Mouse (Mus musculus) bone marrow macrophage, adult 2 months (primary cell): Measurements from ENCODE around the gene Rag1. TPM values are rescaled to one million over a fixed set of nuclear protein-coding genes. Genes with fewer than 3 reads are reported as not detected.
A peak's percentile ranks its signal among the peaks of the same experiment; 100 is the strongest.

Experiments used
- H3K27ac ChIP-seq: 2 replicates; pipeline ENCODE4 v1.5.1; 2012; ENCODE audit warnings: low read depth, low read length; ENCODE audit not compliant: insufficient read depth
- H3K4me1 ChIP-seq: 2 replicates; pipeline ENCODE4 v1.6.1; 2012; ENCODE audit warnings: low read length; ENCODE audit not compliant: control insufficient read depth, insufficient read depth
- H3K4me3 ChIP-seq: 2 replicates; pipeline ENCODE4 v1.5.1; 2012; ENCODE audit warnings: mild to moderate bottlenecking, low read length, moderate library complexity; ENCODE audit not compliant: insufficient read depth
- CTCF ChIP-seq: IDR thresholded peaks from 2 replicates; pipeline ENCODE4 v1.5.1; 2012; ENCODE audit warnings: low read depth, mild to moderate bottlenecking, low read length, moderate library complexity
- POLR2A ChIP-seq: IDR thresholded peaks from 2 replicates; pipeline ENCODE4 v1.6.1; 2012; ENCODE audit warnings: mild to moderate bottlenecking, low read depth, low read length, borderline replicate concordance
- polyA plus RNA-seq: library from polyadenylated mRNA; stranded (reverse); fragments of >200 nt; gene quantifications from 2 replicates; pipeline ENCODE4 v1.2.4, GENCODE M21; 2012; ENCODE audit not compliant: missing spikeins, insufficient read depth, insufficient read length

The Rag1 gene
- polyA plus RNA-seq, 1 experiment, result not detected

DNA sequence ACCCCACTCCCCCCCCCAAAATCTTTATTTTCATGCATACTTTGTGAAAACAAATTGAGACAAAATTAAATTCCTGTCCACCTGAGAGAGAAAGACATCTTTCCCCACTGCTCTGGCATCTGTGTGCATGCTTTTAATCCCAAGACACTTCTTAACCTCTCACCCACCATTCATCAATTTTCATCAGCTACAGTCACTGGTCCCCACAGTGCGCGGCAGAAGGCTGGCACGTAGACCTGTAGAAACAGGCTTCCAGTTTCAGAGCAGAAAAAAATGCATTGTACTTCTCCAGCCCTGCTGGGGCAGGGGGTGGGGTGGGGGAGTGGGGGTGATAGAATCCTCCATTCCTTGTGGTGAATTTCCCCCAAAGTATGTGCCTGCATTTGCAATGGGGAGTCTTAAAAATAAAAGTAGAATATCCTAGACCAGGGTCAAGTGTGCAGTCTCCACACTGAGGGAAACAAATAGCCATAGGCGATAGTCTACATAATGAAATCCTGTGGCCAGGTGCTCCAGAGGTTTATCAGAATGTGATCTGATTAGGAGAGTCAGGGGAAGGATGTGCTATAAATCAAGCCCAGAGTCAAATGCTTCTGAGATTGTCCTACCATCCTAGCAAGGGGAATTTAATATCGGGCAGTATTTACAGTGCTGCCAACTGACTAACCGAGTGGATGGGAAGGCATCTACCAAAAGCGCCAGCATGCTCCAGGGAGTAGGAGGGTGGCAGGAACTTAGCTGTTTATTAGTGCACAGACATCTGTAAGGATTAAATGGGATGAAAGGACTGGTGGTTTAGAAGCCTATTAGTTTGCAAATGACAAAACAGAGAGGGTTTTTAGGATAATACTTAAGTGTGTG is 10.1 kb downstream of the Rag1 start:
- Histone ChIP-seq H3K27ac (no peak overlapping the region), H3K4me1 (no peaks in the 10 kb centered on the region), H3K4me3 (no peak overlapping the region)
- TF ChIP-seq CTCF, result no peak
- no peak for TF ChIP-seq POLR2A

DNA sequence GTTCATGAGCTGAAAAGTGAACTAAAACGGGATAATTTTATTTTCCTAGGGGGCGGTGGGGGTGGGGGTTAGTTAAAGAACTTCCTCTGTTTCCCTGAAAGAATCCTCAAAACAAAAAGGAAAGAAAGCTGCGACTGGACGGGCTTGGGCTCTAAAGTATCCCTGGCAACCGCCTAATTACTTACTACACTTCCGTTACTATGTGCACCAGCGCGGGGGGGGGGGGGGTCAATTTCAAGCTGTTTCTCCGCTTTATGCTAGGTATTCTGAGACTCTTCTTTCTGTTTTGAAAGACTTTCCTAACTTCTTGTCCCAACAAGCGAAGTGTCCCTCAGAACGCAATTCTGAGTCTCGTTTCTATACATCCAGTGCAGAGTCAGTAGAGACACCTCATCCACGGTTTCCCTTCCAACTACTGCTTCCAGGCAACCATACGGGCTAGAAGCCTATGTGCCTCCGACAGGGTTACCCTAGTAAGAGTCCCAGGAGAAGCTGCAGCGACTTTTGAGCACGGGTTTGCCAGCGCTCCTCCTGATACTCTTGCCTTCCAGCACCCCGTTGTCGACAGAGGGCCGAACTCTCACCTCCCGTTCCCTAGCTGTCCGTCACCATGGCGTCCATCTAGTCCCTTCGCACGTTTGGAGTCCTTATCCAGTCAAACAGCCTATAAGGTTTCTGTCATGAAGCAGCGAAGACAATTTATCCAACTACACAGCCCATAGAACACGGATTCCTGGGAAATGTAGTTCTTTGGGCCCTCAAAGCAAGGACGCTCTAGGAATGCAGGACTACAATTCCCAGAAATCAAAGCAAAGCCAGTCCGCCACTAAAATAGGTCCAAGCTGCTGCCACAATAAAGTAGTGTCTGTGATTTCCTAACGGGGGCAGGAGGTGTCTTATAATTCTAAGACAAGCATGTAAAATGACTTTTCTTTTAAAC is 20.7 kb downstream of the Rag1 start:
- peak overlapping the region; percentile 44 for H3K27ac ChIP-seq
- peaks cover 3% of the 10 kb centered on the region; the same call in 1 of the 2 replicates for H3K4me1 ChIP-seq
- peak overlapping the region; percentile 75 for H3K4me3 ChIP-seq
- TF ChIP-seq POLR2A (peak; percentile 55; the same call in 1 of the 2 replicates), CTCF (no peak)

DNA sequence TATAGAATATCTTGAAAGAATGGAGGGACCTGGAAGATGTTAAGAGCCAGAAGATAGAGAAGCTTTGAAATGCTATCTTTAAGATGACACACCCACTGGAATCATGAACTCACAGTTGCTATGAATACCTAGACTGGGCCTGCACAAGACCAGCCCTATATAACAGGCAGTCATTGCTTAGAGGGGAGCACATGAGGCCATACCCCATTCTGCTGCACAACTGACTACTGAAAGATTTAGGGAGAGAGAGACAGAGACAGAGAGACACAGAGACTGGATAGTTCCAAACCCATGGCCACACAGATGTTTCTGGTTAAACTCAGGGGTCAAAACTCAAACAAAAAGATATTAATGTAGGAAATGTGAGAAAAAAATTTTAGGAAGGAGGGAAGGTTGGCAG is 22.1 kb downstream of the Rag1 start:
- TF ChIP-seq CTCF (no peak), POLR2A (no peak)
- Histone ChIP-seq H3K4me1 (peaks cover 3% of the 10 kb centered on the region; the same call in 1 of the 2 replicates), H3K4me3 (no peak overlapping the region), H3K27ac (no peak overlapping the region)

DNA sequence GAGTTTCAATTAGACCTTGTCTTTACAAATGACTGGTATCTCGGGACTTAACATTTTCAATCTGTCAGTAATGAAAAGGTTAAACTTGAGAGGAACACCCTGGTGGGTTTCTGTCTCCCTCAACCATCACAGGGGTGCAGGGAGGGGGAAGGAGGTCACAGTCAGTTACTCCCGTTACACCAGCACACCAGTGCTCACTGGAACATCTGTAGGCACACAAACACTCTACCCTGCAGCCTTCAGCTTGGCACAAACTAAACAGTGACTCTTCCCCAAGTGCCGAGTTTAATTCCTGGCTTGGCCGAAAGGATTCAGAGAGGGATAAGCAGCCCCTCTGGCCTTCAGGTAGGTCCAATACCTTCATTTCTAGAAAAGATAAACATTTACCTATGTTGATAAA is 24.8 kb downstream of the Rag1 start, which contains the start of gene Rag2:
Gene Rag2, plus strand, starts transcription at position 193 of the 400 bp plus-strand sequence.
- TF ChIP-seq CTCF (no peak), POLR2A (no peak)
- Histone ChIP-seq H3K27ac (no peak within 1 kb of the TSS), H3K4me1 (peaks cover 16% of the 10 kb centered on the region), H3K4me3 (no peak within 1 kb of the TSS)

DNA sequence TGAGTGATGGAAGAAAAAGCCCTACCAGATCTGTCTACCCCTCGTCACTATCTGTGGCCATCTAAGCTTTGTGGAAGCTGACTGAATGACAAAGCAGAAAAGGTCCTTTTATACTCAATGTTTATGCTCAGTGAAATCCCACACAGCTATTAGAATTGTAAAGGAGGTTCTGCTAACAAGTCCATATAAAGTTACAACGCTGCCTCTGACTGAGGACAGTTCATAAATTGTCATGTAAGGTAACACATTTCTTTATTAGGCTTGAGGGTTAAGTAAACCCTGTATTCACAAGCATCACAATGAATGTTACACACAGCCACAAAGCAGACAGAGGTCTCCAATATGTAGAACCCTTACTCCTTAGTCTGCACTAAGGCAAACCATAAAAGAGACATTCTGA is 25.3 kb downstream of the Rag1 start:
- no peak overlapping the region for H3K4me3 ChIP-seq
- peaks cover 16% of the 10 kb centered on the region for H3K4me1 ChIP-seq
- no peak overlapping the region for H3K27ac ChIP-seq
- TF ChIP-seq CTCF (no peak), POLR2A (no peak)

DNA sequence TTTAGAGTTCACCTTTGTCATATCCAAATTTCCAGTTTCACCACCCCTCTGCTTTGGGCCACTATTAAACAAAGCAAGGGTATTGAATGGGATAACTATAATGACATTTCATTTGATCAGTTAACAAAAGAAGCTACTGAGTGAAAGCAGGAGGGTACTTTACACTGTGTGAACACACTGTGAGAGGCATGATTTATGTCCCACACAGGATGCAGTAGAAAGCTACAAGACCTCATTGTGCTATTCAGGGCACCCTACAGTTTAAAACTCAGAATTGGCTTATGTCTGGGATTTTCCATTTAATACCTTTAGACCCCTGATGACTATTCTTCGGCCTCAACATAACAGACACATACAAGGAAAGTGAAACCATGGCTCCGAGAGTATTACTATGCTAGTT is 26.3 kb downstream of the Rag1 start:
- Histone ChIP-seq H3K4me3 (no peak overlapping the region), H3K4me1 (peaks cover 19% of the 10 kb centered on the region), H3K27ac (no peak overlapping the region)
- no peak for TF ChIP-seq CTCF
- TF ChIP-seq POLR2A, result no peak

DNA sequence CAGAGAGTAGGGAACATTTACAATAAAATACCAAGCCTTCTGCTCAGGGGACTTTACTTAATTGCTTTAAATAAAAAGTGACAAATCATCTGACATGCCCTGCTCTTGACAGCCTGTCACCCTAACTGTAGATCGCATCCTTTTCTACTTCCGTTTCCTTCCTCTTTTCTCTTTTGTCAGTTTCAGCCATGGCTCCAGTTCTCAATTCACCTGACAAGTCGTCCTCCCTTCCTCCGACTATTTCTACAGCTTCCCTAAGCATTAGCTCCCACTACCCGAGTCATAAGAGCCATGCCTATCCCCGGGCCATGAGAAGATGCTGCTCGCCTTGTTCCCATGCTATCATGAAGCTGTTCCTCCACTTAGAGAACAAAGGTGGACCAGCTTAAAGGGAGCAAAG is 27.7 kb downstream of the Rag1 start:
- Histone ChIP-seq H3K4me3 (no peak overlapping the region), H3K4me1 (peaks cover 18% of the 10 kb centered on the region), H3K27ac (no peak overlapping the region)
- TF ChIP-seq POLR2A (no peak), CTCF (no peak)

DNA sequence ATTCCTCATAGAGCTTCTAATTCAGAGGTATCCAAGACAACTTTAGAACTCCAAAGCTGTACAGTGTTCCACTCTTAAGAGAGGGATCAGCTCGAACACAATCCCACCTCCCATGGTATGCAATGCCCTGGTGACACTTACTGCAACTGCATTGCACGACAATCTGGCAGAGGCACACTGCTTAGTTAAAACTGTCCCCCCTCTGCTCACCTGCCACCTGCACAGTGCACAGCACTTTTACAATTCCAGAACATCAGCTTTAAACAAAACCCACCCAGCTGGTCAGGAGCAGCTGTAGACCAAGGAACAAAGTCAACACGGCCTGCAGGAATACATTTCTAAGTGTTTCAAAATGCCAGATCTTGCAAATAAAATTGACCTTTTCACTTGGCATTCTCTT is 28.4 kb downstream of the Rag1 start:
- H3K4me1 ChIP-seq, result peaks cover 18% of the 10 kb centered on the region
- H3K4me3 ChIP-seq, result no peak overlapping the region
- no peak for TF ChIP-seq CTCF
- TF ChIP-seq POLR2A, result no peak
- no peak overlapping the region for H3K27ac ChIP-seq

DNA sequence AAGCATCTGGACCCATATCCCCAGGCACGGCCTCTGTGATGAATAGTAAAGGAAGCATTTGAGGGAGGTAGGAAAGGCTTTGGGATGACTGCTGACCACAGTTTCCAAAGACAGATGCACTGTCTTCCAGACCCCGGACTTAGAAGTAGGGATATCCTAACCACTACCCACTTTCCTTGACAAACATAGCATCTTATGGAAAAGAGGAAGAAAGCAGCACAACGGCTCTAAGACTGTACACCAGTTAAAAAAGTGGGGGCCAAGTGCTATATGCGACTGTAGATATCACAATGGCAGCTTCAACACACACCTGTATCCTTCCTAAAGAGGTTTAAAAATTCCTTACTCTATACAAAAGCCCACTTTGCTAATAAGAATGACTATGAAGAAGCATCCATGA is 30.9 kb downstream of the Rag1 start:
- H3K4me3 ChIP-seq, result no peak overlapping the region
- H3K27ac ChIP-seq, result no peak overlapping the region
- no peak for TF ChIP-seq POLR2A
- TF ChIP-seq CTCF, result no peak
- peaks cover 18% of the 10 kb centered on the region for H3K4me1 ChIP-seq
